Mouse (Mus musculus) G1E (cell line): ENCODE data around the gene Hist1h2bc. TPM values are rescaled to one million over a fixed set of nuclear protein-coding genes. Genes with fewer than 3 reads are reported as not detected.

Experiments used
- ATAC-seq: 2 replicates; pipeline ENCODE4 v1.8.0; 2016; ENCODE audit warnings: mild to moderate bottlenecking; ENCODE audit not compliant: insufficient number of reproducible peaks, poor library complexity, low FRiP score, severe bottlenecking; ENCODE audit errors: extremely low read depth
- DNase-seq: peaks from one replicate; pipeline ENCODE4 v3.0.0; 2012; ENCODE audit warnings: low spot score
- H3K27me3 ChIP-seq: 2 replicates; pipeline ENCODE4 v1.6.1; 2012; ENCODE audit warnings: mild to moderate bottlenecking, low read length, inconsistent platforms; ENCODE audit not compliant: insufficient read depth
- H3K36me3 ChIP-seq: replicated peaks from 2 replicates; pipeline ENCODE3; 2012; ENCODE audit warnings: mild to moderate bottlenecking, inconsistent platforms
- H3K4me1 ChIP-seq: 2 replicates; pipeline ENCODE4 v1.6.1; 2012; ENCODE audit warnings: low read depth, low read length, inconsistent platforms, mixed read lengths; ENCODE audit not compliant: insufficient read depth
- H3K4me3 ChIP-seq: 2 replicates; pipeline ENCODE4 v1.5.1; 2012; ENCODE audit warnings: low read depth, mild to moderate bottlenecking, inconsistent platforms, low read length, moderate library complexity, mixed read lengths
- H3K9me3 ChIP-seq: replicated peaks from 2 replicates; pipeline ENCODE4 v1.6.1; 2012; ENCODE audit warnings: inconsistent platforms
- CTCF ChIP-seq: IDR thresholded peaks from 2 replicates; pipeline ENCODE4 v1.5.1; 2012; ENCODE audit warnings: low read depth, low read length, inconsistent platforms, mixed read lengths
- GATA1 ChIP-seq: IDR thresholded peaks from 2 replicates; pipeline ENCODE4 v1.6.1; 2012; ENCODE audit warnings: borderline replicate concordance, low read length, inconsistent platforms, mixed read lengths
- GATA2 ChIP-seq: IDR thresholded peaks from 2 replicates; pipeline ENCODE4 v1.6.1; 2012; ENCODE audit warnings: low read depth, low read length, inconsistent platforms, borderline replicate concordance
- POLR2AphosphoS5 ChIP-seq: IDR thresholded peaks from 2 replicates; pipeline ENCODE4 v1.6.1; 2012; ENCODE audit warnings: low read depth, low read length, inconsistent platforms; ENCODE audit not compliant: insufficient replicate concordance
- TAL1 ChIP-seq: conservative IDR thresholded peaks from 2 replicates; pipeline ENCODE4 v1.6.1; 2012; ENCODE audit warnings: low read depth, low read length, inconsistent platforms, mixed read lengths
- polyA plus RNA-seq: library from polyadenylated mRNA; stranded (reverse); fragments of >175 nt; gene quantifications from 2 replicates; pipeline ENCODE4 v1.2.3, GENCODE M21; 2012
- total RNA-seq, 2 experiments: library from RNA; stranded (forward) in 1 of 2; stranded (reverse) in 1 of 2; fragments of 200-1000 nt in 1 of 2; fragments of >200 nt in 1 of 2; fragmentation: Nextera tagmentation in 1 of 2; gene quantifications; 2 replicates each; pipeline ENCODE4 v1.2.3; 2014 to 2017

Gene Hist1h2bc
- total and polyA plus RNA-seq, 3 experiments, result 8.5 to 387 (median 62.5) TPM

DNA sequence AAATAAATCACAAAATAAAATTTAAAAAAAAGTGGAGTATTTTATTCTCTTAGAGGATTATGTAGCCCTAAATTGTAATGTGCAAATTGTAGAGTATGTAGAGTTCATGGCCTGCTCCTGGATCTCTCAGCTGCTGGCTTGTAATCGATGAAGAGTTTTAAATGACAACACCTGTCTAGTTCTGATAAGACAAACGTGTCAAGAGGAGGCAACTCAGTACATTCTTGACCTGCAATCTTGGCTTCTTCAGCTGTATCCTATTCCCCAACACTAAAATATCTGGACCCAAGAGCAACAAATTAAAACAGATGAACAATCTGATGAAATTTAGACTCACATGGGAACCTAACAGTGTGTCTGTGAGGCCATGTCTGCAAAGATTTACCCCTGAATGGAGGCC lies 5.5 kb downstream of the Hist1h2bc start:
- H3K27me3 ChIP-seq, result no peaks in the 10 kb centered on the region
- H3K4me1 ChIP-seq, result peaks cover 29% of the 10 kb centered on the region
- peaks cover 3% of the 10 kb centered on the region for H3K36me3 ChIP-seq
- H3K4me3 ChIP-seq, result no peak overlapping the region
- ATAC-seq (no peak), DNase-seq (no peak)
- no peaks in the 10 kb centered on the region for H3K9me3 ChIP-seq
- TF ChIP-seq POLR2AphosphoS5 (no peak), GATA1 (no peak), GATA2 (no peak), TAL1 (0 out of 2 replicates have a peak, but pooled peaks have one; percentile 10), CTCF (no peak)

DNA sequence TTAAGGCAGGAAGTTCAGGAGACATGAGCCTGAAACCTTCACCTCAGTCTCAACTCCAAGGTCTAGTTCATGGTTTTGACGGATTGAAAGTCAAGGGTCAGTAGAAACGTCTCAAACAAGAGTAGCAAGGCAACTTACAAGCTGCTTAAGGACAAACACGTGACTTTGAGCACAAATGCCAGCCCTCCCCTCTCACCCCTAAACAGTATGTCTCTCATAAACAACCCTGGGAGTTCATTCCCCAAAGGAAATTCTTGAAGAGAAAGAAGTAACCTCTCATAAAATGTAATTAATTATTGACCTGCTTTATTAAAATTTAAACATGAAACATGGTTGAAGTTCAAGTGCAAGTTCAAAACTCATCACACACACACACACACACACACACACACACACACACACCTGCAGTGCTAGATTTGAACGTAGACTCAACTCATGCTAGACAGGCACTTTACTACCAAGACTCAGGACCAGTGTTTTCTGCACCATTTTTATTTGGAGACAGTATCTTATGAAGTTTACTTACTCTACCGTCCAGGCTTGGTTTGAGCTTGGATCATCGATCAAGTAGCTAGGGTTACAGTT lies 9.9 kb downstream of the Hist1h2bc start:
- ATAC-seq, result no peak
- Histone ChIP-seq H3K4me3 (no peak overlapping the region), H3K4me1 (peaks cover 29% of the 10 kb centered on the region), H3K9me3 (no peaks in the 10 kb centered on the region), H3K27me3 (no peaks in the 10 kb centered on the region), H3K36me3 (peaks cover 3% of the 10 kb centered on the region)
- no peak for TF ChIP-seq GATA2
- no peak for TF ChIP-seq GATA1
- TF ChIP-seq TAL1, result no peak
- no peak for TF ChIP-seq POLR2AphosphoS5
- no peak for TF ChIP-seq CTCF
- DNase-seq, result no peak

DNA sequence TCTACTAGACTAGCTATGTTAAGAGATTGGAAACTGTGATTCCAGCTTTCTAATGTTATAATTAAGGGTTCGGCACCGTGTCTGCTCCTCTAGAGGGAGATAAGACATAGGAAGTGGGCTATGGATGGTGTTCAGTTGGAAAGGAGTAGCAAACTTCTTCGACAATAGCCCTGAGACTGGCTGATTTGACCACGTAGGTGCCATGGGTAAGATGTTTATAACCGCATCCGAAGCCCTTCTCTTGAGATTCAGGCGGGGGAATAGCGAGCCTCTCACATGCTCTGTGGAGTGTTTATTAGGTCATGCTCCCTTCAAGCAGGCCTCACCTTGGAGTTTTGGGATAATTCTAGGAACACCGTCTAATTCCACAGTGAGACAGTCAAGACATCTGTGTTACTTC lies 11.0 kb downstream of the Hist1h2bc start:
- ATAC-seq, result no peak
- H3K9me3 ChIP-seq, result no peaks in the 10 kb centered on the region
- no peak overlapping the region for H3K4me3 ChIP-seq
- TF ChIP-seq GATA1 (no peak), CTCF (no peak), GATA2 (no peak), POLR2AphosphoS5 (no peak), TAL1 (no peak)
- no peak for DNase-seq
- peaks cover 26% of the 10 kb centered on the region for H3K4me1 ChIP-seq
- H3K27me3 ChIP-seq, result no peaks in the 10 kb centered on the region
- peaks cover 3% of the 10 kb centered on the region for H3K36me3 ChIP-seq

DNA sequence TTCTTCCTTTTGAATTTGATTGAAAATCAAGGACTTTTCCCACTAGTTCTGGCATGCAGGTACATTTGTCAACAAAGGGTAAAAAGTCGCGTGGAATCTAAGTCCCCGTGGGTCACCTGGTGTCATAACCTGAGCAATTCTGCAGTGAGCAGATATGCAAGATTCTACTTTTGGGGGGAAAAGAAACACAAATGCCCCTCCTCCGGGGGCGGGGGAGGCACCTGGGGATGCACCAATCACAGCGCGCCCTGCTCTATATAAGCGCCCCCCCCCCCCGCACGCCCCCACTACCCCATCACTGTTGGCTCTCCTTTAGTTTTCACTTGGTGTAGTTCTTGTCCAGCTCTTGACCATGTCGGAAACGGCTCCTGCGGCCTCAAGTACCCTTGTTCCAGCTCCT lies 11.5 kb downstream of the Hist1h2bc start, which contains the start of gene Hist1h1t:
TSS of gene Hist1h1t (plus strand) at position 301 of the 400 bp plus-strand sequence.
- Histone ChIP-seq H3K9me3 (no peaks in the 10 kb centered on the region), H3K27me3 (no peaks in the 10 kb centered on the region), H3K4me3 (no peak within 1 kb of the TSS; the same call in 1 of the 2 replicates), H3K4me1 (peaks cover 24% of the 10 kb centered on the region), H3K36me3 (peaks cover 2% of the 10 kb centered on the region)
- DNase-seq (no peak), ATAC-seq (no peak)
- TF ChIP-seq GATA1 (no peak), GATA2 (no peak), TAL1 (no peak), CTCF (no peak), POLR2AphosphoS5 (no peak)

DNA sequence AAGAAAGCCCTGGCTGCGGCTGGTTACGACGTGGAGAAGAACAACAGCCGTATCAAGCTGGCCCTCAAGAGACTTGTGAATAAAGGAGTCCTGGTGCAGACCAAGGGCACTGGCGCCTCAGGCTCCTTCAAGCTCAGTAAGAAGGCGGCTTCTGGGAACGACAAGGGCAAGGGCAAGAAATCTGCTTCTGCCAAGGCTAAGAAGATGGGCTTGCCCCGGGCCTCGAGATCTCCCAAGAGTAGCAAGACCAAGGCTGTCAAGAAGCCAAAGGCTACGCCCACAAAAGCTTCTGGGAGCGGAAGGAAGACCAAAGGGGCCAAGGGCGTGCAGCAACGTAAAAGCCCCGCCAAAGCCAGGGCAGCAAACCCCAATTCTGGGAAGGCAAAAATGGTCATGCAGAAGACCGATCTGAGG lies 12.1 kb downstream of the Hist1h2bc start:
- Histone ChIP-seq H3K4me1 (peaks cover 26% of the 10 kb centered on the region), H3K9me3 (no peaks in the 10 kb centered on the region), H3K27me3 (no peaks in the 10 kb centered on the region), H3K36me3 (no peaks in the 10 kb centered on the region), H3K4me3 (no peak overlapping the region; the same call in 1 of the 2 replicates)
- no peak for ATAC-seq
- DNase-seq, result no peak
- TF ChIP-seq GATA2, result no peak
- no peak for TF ChIP-seq POLR2AphosphoS5
- TF ChIP-seq CTCF, result no peak
- no peak for TF ChIP-seq TAL1
- no peak for TF ChIP-seq GATA1

DNA sequence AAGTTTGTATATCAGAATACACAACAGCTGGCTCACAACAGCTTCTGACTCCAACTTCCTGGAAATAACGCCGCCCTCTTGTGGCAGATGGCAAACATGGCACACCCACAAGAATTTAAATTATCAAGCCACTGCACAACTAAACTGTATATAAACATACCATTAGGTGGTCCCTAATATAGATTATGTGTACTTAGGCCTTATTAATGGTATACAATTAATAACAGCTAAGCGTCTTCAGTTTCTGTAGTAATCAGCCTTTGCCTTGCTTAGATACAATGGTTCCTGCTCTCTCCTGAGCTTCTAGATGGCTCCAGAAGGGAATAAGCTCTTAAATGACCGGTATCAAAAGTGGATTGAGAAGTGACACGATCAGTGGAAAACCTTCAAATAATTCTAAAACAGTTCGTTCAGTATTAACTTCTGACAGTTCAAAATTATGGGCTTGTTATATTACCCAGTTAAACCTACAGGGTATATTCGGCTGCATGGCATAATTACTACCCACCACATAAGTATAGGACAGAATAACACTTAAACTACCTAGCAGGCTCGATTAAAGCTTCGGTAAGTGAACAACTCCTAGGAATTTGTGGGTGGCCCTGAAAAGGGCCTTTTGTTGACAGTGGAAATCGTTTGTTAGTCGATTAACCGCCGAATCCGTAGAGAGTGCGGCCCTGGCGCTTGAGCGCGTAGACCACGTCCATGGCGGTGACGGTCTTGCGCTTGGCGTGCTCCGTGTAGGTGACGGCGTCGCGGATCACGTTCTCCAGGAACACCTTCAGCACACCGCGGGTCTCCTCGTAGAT lies 13.7 kb downstream of the Hist1h2bc start:
- peaks cover 31% of the 10 kb centered on the region for H3K4me1 ChIP-seq
- no peaks in the 10 kb centered on the region for H3K9me3 ChIP-seq
- H3K27me3 ChIP-seq, result no peaks in the 10 kb centered on the region
- H3K4me3 ChIP-seq, result peak overlapping the region; percentile 66
- no peaks in the 10 kb centered on the region for H3K36me3 ChIP-seq
- TF ChIP-seq GATA2, result no peak
- TF ChIP-seq POLR2AphosphoS5, result peak; percentile 36; the same call in 1 of the 2 replicates
- TF ChIP-seq CTCF, result peak; percentile 49; the same call in 1 of the 2 replicates
- ATAC-seq (peak; percentile 51), DNase-seq (no peak)
